Mouse (Mus musculus): ENCODE data around the gene Cacng1.

The Cacng1 gene

DNA sequence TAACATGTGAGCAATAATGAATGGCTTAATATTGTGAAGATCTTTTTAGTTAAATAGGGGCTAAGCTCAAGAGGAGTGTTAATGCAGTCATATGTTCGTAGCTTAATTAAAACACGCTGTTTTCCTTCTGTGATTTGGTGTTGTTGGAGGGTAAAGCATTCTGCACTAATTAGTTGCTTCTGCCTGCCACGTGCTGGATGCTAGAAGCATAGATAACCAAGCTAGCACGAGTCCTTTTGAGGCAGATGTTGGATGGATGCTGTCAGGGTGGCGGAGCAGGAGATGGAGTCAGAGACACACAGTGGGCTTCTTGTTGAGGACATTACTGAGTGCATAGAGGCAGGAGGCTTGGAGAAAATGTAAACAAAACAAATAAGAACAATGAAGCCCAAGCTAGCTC is 59.2 kb downstream of the Cacng1 start:
- DNase-seq (ENCODE audit: low spot score in 2 of 2): no peak

DNA sequence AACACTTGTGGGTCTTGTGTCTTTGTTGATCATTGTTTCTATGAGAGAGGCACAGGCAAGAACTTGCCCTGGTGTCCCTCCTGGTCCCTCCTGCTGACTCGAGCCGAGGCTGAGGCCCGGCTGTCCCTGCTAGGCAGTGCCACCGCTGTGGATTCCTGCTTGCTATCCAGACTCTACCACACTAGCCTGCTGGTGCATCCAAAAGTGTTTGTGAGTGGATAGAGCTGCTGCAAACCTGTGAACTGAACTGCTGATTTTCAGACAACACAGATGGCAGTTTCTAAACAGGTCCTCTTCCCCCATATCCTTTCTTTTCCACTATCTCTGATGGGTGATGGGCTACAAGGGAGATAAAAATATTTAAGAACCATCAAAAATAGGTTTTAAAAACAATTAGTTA is 60.8 kb downstream of the Cacng1 start:
- no peak for DNase-seq (ENCODE audit: low spot score in 2 of 2)

Data from frontal cortex, postnatal 14 days (tissue).